Mouse (Mus musculus) neural tube, embryonic 13.5 days (tissue): ENCODE measurements at regions not wholly inside any gene's neighbourhood (a gene's known extent, or its start where the extent isn't known, plus 50 kb on each side); places are given as distances from the start of the nearest gene placed in this dataset.

Source experiments
- ATAC-seq: fragments of 200-750 bp; cut with Nextera tagmentation; 2 replicates; pipeline ENCODE4 v1.8.0; 2017; ENCODE audit warnings: low read depth, mild to moderate bottlenecking, moderate TSS enrichment, moderate library complexity
- H3K27ac ChIP-seq: fragments of 300-500 bp; sonication (generic); replicated peaks from 2 replicates; pipeline ENCODE4 v1.5.1; 2015; ENCODE audit warnings: moderate library complexity, mild to moderate bottlenecking, inconsistent platforms
- H3K27me3 ChIP-seq: fragments of 300-500 bp; sonication (generic); 2 replicates; pipeline ENCODE4 v1.6.1; 2015; ENCODE audit warnings: mild to moderate bottlenecking, inconsistent platforms
- H3K36me3 ChIP-seq: fragments of 300-500 bp; sonication (generic); 2 replicates; pipeline ENCODE4 v1.6.1; 2015; ENCODE audit warnings: mild to moderate bottlenecking, inconsistent platforms
- H3K4me1 ChIP-seq: fragments of 300-500 bp; sonication (generic); replicated peaks from 2 replicates; pipeline ENCODE4 v1.6.1; 2015; ENCODE audit warnings: inconsistent platforms
- H3K4me2 ChIP-seq: fragments of 300-500 bp; sonication (generic); 2 replicates; pipeline ENCODE4 v1.6.1; 2015; ENCODE audit warnings: inconsistent platforms, mild to moderate bottlenecking, moderate library complexity
- H3K4me3 ChIP-seq: fragments of 300-500 bp; sonication (generic); 2 replicates; pipeline ENCODE4 v1.5.1; 2015; ENCODE audit warnings: mild to moderate bottlenecking, inconsistent platforms
- H3K9ac ChIP-seq: fragments of 300-500 bp; sonication (generic); 2 replicates; pipeline ENCODE4 v1.6.1; 2015; ENCODE audit warnings: moderate library complexity, mild to moderate bottlenecking, inconsistent platforms
- H3K9me3 ChIP-seq: fragments of 300-500 bp; sonication (generic); 2 replicates; pipeline ENCODE4 v1.6.1; 2016; ENCODE audit warnings: inconsistent platforms
- WGBS: fragments of 180-500 bp; shearing (Covaris S2); methylation state at CpG from one replicate; pipeline ENCODE4 v1.1.7; 2015; 5-methylcytosine and 5-hydroxymethylcytosine counted together

DNA sequence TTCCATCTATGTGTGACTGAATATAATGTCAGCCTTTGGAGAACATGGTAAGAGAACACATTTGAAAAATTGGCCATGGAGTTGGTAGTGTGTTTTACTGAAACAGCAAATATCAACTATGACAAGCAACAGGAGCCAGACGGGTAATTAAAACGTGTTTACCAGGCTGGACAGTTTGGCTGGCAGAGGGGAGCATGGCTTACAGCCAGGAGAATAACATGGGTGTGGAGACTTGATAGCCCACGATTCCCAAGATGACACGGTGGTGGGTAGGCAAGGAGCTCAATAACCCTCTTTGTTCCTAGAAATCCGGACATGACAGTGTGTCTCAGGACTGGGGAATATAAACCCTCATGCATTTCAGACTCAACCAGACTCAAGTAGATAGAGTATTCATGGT is 185.2 kb downstream of the Cyp26b1 start:
- Histone ChIP-seq H3K4me1 (no peaks in the 10 kb centered on the region), H3K27ac (no peak overlapping the region), H3K4me2 (no peak overlapping the region), H3K27me3 (peaks cover 14% of the 10 kb centered on the region), H3K4me3 (no peak overlapping the region), H3K9me3 (no peaks in the 10 kb centered on the region), H3K36me3 (no peaks in the 10 kb centered on the region), H3K9ac (no peak overlapping the region)
- 81% methylated on average over 5 of the region's 5 CpGs for WGBS
- no peak for ATAC-seq

GRCm38 (mm10) chr6:84407773-84408172 is 185.9 kb downstream of the Cyp26b1 start:
- peaks cover 14% of the 10 kb centered on the region for H3K27me3 ChIP-seq
- no peaks in the 10 kb centered on the region for H3K4me1 ChIP-seq
- peak; percentile 59 for ATAC-seq
- no peak overlapping the region for H3K4me2 ChIP-seq
- 13% methylated on average over 6 of the region's 6 CpGs for WGBS
- H3K9ac ChIP-seq = no peak overlapping the region
- no peaks in the 10 kb centered on the region for H3K9me3 ChIP-seq
- no peak overlapping the region for H3K27ac ChIP-seq
- H3K36me3 ChIP-seq = no peaks in the 10 kb centered on the region
- no peak overlapping the region for H3K4me3 ChIP-seq

DNA sequence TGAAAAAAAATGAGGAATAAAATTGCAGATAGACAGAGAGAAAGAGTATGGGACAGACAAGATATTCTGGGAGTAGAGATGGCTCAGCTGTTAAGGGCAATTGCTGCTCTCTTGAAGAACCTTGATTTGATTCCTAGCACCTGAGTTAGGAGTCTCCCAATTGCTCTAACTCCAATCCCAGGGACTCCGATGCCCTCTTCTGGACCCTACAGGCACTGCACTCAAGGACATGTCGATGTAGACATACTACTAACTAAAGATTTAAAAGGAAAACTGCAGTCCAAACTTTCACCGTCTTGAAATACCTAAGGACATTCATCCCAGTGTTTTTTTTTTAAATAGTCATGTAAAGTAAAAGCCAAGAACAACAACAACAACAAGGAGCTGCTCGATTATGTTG is 189.0 kb downstream of the Cyp26b1 start:
- no peak overlapping the region for H3K9ac ChIP-seq
- no peak overlapping the region for H3K27ac ChIP-seq
- no peak overlapping the region for H3K4me2 ChIP-seq
- no peaks in the 10 kb centered on the region for H3K9me3 ChIP-seq
- WGBS = 58% methylated on average over 4 of the region's 4 CpGs
- no peaks in the 10 kb centered on the region for H3K36me3 ChIP-seq
- ATAC-seq = no peak
- H3K27me3 ChIP-seq = peaks cover 14% of the 10 kb centered on the region
- no peaks in the 10 kb centered on the region for H3K4me1 ChIP-seq
- H3K4me3 ChIP-seq = no peak overlapping the region

GRCm38 (mm10) chr6:84402431-84402830 is 191.3 kb downstream of the Cyp26b1 start:
- Histone ChIP-seq H3K9ac (no peak overlapping the region), H3K27ac (no peak overlapping the region), H3K9me3 (no peaks in the 10 kb centered on the region), H3K27me3 (peaks cover 14% of the 10 kb centered on the region), H3K4me2 (no peak overlapping the region), H3K4me3 (no peak overlapping the region), H3K36me3 (no peaks in the 10 kb centered on the region), H3K4me1 (no peaks in the 10 kb centered on the region)
- 83% methylated on average over 2 of the region's 2 CpGs for WGBS
- ATAC-seq = no peak

DNA sequence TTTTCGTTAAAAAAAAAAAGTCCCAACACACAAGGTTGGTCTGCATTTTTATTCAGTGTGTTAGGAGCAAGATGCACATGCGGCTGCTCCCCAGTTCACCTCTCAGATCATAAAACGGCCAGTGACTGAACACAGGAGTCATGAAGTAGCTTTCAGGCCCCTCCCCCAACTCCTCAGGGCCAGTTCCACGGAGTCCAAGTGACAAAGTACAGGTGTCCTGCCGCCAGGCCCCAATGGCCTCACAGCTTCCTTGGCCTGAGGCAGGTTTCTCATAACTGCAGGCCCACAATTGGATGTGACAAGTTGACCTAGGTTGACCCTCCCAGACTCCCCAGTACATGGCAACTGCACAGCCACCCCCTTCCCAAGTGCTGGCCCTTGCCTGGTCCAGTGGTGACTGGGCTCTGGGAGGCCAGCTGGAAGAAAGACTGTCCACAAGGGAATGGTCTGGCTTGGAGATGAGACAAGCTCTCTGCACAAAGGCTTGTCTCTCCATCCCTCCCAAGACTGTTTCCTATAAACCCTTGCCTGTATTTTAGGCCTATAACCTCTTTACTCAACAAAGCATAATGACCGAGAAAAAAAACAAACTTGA is 199.1 kb downstream of the Cyp26b1 start:
- H3K4me1 ChIP-seq = no peaks in the 10 kb centered on the region
- ATAC-seq = no peak
- H3K4me3 ChIP-seq = no peak overlapping the region
- H3K36me3 ChIP-seq = no peaks in the 10 kb centered on the region
- no peak overlapping the region for H3K9ac ChIP-seq
- H3K4me2 ChIP-seq = no peak overlapping the region
- no peaks in the 10 kb centered on the region for H3K27me3 ChIP-seq
- no peak overlapping the region for H3K27ac ChIP-seq
- H3K9me3 ChIP-seq = no peaks in the 10 kb centered on the region
- WGBS = 72% methylated on average over 6 of the region's 6 CpGs

- no peaks in the 10 kb centered on the region for H3K36me3 ChIP-seq
- no peak overlapping the region for H3K27ac ChIP-seq
- H3K9me3 ChIP-seq = no peaks in the 10 kb centered on the region
- no peaks in the 10 kb centered on the region for H3K4me1 ChIP-seq
- no peak overlapping the region for H3K9ac ChIP-seq
- WGBS = 81% methylated on average over 9 of the region's 9 CpGs
- no peak for ATAC-seq
- H3K4me2 ChIP-seq = no peak overlapping the region
- H3K27me3 ChIP-seq = no peaks in the 10 kb centered on the region
- no peak overlapping the region for H3K4me3 ChIP-seq
Observed at GRCm38 (mm10) chr6:84393519-84394231, 200.0 kb downstream of the Cyp26b1 start.

DNA sequence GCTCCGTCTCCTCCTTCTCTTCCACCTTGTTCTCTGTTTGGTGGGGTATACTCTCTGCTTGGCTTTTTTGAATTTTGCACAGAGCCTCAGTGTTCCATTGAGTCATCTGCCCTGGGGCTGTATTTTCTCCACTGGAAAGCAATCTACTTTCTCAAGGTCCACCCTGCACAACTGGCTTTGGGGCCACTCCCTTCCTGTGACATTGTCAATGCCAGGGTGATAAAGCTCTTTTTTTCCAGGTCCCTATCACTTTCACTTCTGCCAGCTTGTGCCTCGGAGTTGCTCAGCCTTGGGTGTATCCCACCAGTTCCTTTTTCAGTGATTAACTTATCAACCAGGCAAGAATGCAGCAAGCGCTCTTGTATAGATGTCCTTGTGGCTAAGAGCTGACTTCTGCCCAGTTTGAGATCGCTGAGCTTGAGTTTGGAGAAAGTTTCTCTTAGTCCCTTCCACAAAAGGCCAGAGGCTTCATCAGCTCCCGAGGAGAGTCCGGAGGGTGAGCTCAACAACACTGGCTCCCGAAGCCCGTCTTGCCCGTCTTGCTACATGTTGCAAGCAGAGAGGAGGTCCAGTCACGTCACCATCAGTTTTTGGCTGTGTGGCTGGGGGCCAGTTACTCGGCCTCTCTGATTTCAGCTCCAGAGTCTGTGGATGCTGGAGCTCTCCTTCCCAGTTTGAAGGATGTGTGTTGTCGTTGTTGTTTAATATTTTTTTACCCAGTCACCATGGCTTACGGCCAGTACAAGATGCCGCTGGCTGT is 200.8 kb downstream of the Cyp26b1 start:
- no peak for ATAC-seq
- 89% methylated on average over 14 of the region's 14 CpGs for WGBS
- Histone ChIP-seq H3K4me2 (no peak overlapping the region), H3K4me1 (no peaks in the 10 kb centered on the region), H3K9me3 (no peaks in the 10 kb centered on the region), H3K4me3 (no peak overlapping the region), H3K27ac (no peak overlapping the region), H3K36me3 (no peaks in the 10 kb centered on the region), H3K9ac (no peak overlapping the region), H3K27me3 (no peaks in the 10 kb centered on the region)

DNA sequence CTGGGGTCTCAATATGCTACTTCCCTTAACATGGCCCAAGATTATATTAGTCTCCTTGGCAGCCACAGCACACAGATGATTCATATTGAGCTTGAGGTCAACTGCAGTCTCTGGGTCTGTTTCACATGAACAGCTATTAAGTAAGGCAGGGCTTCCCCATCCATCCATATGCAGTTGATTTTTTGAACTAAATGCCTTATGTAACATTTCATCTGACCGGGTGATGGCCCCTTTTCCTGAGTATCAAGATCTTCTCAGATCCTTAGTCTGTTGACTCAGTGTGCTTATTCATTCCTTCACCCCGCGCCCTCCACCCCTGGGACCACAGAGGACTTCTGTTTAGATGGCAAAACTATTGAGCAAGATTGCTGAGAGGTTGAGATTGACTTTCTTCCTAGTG is 202.7 kb downstream of the Cyp26b1 start:
- H3K4me2 ChIP-seq = no peak overlapping the region
- ATAC-seq = no peak
- H3K4me1 ChIP-seq = no peaks in the 10 kb centered on the region
- H3K27ac ChIP-seq = no peak overlapping the region
- H3K9me3 ChIP-seq = no peaks in the 10 kb centered on the region
- no peak overlapping the region for H3K4me3 ChIP-seq
- no peak overlapping the region for H3K9ac ChIP-seq
- H3K27me3 ChIP-seq = no peaks in the 10 kb centered on the region
- H3K36me3 ChIP-seq = no peaks in the 10 kb centered on the region
- WGBS = 95% methylated on average over 3 of the region's 3 CpGs

DNA sequence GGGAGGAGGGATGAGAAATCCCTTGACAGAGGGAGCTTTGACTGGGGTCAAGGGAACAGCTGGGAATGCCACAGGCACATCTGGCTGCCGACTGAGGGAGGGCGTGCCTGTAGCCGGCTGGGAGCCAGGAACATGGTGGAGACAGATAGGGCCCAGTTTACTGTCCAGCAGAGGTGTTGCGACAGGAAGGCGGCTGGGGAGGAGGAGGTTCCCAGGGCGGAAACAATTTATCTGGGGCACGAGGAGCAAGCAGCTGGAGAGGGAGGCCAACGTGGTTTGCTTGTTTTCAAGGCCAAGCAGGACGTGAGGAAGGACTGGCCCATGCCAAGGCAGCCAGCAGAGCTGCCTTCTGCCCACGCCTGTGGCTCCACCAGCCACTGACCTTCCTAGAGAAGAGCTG is 208.0 kb downstream of the Cyp26b1 start:
- no peaks in the 10 kb centered on the region for H3K36me3 ChIP-seq
- no peak for ATAC-seq
- WGBS = 46% methylated on average over 10 of the region's 10 CpGs

DNA sequence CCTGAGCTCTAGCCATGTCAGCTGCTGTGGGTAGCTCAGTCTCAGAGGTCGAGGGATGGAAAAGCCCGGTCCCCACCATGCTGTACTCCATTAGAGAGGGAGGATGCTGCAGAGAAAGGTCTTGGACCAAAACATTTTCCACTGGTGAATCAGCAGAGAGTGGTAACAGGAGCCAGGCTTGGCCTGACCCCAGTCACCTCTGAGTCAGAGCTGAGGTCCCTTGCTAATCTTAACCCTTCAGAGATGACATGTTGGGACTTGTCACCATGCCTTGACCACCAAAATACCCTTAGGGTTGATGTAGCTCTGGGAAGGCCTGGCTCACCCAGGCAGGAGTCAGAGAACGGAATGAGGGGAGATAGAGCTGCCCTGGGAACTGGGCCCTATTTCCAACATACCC is 210.0 kb downstream of the Cyp26b1 start:
- Histone ChIP-seq H3K9me3 (no peaks in the 10 kb centered on the region), H3K27ac (no peak overlapping the region), H3K9ac (no peak overlapping the region), H3K27me3 (no peaks in the 10 kb centered on the region), H3K36me3 (no peaks in the 10 kb centered on the region), H3K4me2 (no peak overlapping the region), H3K4me1 (no peaks in the 10 kb centered on the region), H3K4me3 (no peak overlapping the region)
- 81% methylated on average over 3 of the region's 3 CpGs for WGBS
- ATAC-seq = no peak

More for the DNA sequence above, 208.0 kb downstream of the Cyp26b1 start:
- no peaks in the 10 kb centered on the region for H3K27me3 ChIP-seq
- H3K4me3 ChIP-seq = no peak overlapping the region
- no peak overlapping the region for H3K4me2 ChIP-seq
- no peak overlapping the region for H3K9ac ChIP-seq
- H3K27ac ChIP-seq = no peak overlapping the region
- no peaks in the 10 kb centered on the region for H3K9me3 ChIP-seq
- no peaks in the 10 kb centered on the region for H3K4me1 ChIP-seq

DNA sequence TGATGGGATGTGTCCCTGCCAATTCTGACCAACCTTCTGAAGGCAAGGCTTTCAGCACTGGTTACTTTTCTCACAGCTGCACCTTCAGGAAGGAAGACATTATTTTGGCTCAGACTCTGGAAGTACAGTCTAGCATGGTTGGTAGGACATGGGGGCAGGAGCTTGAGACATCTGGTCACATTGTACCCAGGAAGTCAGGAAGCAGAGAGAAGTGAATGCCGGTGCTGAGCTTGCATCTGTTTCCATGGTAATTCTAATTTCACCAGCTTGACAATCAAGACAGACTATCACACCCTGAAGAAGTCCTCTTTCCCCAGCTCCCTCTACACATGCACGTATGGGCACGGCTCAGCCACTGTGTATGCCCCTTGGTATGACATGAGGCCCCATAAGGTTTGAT is 210.6 kb downstream of the Cyp26b1 start:
- H3K36me3 ChIP-seq = no peaks in the 10 kb centered on the region
- 0 out of 2 replicates have a peak, but pooled peaks cover 2% of the 10 kb centered on the region for H3K27me3 ChIP-seq
- no peaks in the 10 kb centered on the region for H3K9me3 ChIP-seq
- ATAC-seq = no peak
- no peak overlapping the region for H3K4me3 ChIP-seq
- no peak overlapping the region for H3K4me2 ChIP-seq
- no peak overlapping the region for H3K9ac ChIP-seq
- H3K4me1 ChIP-seq = no peaks in the 10 kb centered on the region
- WGBS = 85% methylated on average over 3 of the region's 3 CpGs
- no peak overlapping the region for H3K27ac ChIP-seq

DNA sequence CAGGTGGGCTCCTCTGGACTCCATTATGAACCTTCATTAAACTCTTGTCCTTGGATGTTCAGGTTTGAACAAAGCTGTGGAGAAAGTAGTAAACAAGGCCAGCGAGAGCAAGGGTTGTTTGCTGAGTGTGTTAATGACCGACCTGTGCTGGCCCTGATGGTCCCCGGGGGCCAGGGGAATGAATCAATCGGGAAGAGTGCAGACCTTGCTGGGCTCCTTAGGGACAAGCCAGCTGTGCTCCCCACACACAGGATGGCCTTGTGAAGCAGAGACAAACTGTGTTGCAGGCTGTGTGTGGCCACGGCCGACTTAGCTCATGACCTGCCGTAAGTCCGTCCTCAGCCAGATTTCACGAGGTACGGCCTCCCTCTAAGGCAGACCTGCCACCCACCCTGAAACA is 212.1 kb downstream of the Cyp26b1 start:
- WGBS = 77% methylated on average over 10 of the region's 10 CpGs
- no peak overlapping the region for H3K27ac ChIP-seq

More for the DNA sequence above, 212.1 kb downstream of the Cyp26b1 start:
- ATAC-seq = no peak
- Histone ChIP-seq H3K27me3 (peaks cover 5% of the 10 kb centered on the region; the same call in 1 of the 2 replicates), H3K4me3 (no peak overlapping the region), H3K4me2 (no peak overlapping the region), H3K9me3 (no peaks in the 10 kb centered on the region), H3K36me3 (no peaks in the 10 kb centered on the region), H3K4me1 (no peaks in the 10 kb centered on the region), H3K9ac (no peak overlapping the region)
